Mouse (Mus musculus) adrenal gland, postnatal 25 days (tissue): ENCODE results near the gene Stx4a. TPM values are rescaled to one million over a fixed set of nuclear protein-coding genes. Genes with fewer than 3 reads are reported as not detected.
"Not testable (repeated sequence)": the region's sequence is repeated elsewhere in the genome, so short reads cannot be mapped to it uniquely, and the experiment has no call there.

Experiments used
- DNase-seq: peaks from one replicate; pipeline ENCODE4 v3.0.0; 2021; ENCODE audit warnings: mixed read lengths
- total RNA-seq: library from RNA; stranded (reverse); gene quantifications from 2 replicates; pipeline ENCODE4 v1.2.3, GENCODE M21; 2021

Gene Stx4a
- total RNA-seq, 1 experiment from 2014 or later, result 122 TPM

GRCm38 (mm10) chr7:127814241-127814921, 9.7 kb upstream of the Stx4a start:
- peak; percentile 69 for DNase-seq

GRCm38 (mm10) chr7:127815116-127815665, 8.9 kb upstream of the Stx4a start:
- no peak for DNase-seq

- peak; percentile 30 for DNase-seq
These were observed 7.9 kb upstream of the Stx4a start for GRCm38 (mm10) chr7:127815954-127816821.

- DNase-seq, result no peak
These were observed 7.0 kb upstream of the Stx4a start for GRCm38 (mm10) chr7:127817053-127817452.

GRCm38 (mm10) chr7:127817776-127818175, 6.3 kb upstream of the Stx4a start:
- DNase-seq, result no peak

GRCm38 (mm10) chr7:127820836-127821509, 3.1 kb upstream of the Stx4a start:
- no peak for DNase-seq

DNA sequence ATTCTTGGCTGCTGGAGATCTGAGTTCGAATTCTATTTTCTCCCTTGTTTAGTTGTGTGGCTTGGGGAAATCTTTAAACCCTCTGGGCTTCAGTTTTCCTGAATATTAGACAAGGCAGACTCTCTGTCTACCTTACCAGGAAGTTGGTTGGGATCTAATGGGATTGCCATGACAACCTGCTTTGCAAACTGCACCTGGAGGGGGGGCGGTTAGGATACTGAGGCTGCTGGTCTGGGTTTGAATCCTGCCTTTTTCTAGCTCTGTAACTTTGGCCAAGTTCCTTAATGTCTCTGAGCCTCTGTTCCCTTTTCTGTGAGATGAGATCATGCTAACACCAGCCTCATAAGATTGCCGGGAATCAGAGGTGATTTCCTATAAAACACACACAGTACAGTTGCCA, 1.6 kb upstream of the Stx4a start:
- DNase-seq, result no peak

- DNase-seq, result no peak
These were observed 590 bp upstream of the Stx4a start for GRCm38 (mm10) chr7:127823236-127824171.

DNA sequence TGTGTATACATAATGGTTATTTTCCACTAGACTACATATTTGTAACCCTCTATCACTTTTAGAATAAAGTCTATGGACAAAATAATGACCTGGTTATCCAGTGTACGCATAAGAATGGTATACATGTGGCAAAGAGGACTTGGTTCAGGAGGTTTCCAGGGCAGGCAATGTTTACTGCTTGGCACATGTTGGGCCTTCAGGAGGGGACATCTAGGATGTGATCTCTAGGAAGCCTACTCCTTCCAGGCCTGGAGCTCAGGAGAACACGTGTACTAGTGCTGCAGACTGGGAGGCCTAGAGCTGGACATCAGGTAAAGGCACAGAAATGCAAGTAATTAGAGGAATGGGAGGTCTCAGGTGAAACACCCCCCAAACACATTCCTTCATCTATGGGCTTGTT, 11.5 kb downstream of the Stx4a start:
- DNase-seq, result no peak

DNA sequence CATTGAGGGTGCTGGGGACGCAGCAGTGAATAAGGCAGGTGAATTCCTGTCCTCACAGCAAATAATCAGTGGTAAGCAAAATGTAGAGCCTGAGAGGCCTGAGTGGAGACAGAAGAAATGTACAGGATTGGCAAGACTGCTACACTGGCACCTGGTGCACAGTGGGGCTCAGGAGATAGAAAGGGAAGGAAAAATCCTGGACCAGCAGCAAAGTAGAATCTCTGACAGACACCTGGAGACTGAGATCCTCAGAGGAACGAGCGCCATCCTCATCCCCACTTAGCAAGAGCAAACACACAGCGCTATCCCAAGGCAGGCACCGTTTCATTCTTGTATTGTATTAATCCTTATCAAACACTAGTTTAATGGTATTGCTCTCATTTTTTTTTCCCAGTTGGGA, 13.4 kb downstream of the Stx4a start:
- no peak for DNase-seq

GRCm38 (mm10) chr7:127837878-127838277, 13.8 kb downstream of the Stx4a start:
- not testable (repeated sequence) for DNase-seq

GRCm38 (mm10) chr7:127840031-127840430, 15.9 kb downstream of the Stx4a start:
- not testable (repeated sequence) for DNase-seq

- peak; percentile 50 for DNase-seq
These were observed 16.8 kb downstream of the Stx4a start for GRCm38 (mm10) chr7:127840886-127841285.

- DNase-seq, result peak; percentile 95
These were observed 17.4 kb downstream of the Stx4a start for GRCm38 (mm10) chr7:127841340-127842000.

DNA sequence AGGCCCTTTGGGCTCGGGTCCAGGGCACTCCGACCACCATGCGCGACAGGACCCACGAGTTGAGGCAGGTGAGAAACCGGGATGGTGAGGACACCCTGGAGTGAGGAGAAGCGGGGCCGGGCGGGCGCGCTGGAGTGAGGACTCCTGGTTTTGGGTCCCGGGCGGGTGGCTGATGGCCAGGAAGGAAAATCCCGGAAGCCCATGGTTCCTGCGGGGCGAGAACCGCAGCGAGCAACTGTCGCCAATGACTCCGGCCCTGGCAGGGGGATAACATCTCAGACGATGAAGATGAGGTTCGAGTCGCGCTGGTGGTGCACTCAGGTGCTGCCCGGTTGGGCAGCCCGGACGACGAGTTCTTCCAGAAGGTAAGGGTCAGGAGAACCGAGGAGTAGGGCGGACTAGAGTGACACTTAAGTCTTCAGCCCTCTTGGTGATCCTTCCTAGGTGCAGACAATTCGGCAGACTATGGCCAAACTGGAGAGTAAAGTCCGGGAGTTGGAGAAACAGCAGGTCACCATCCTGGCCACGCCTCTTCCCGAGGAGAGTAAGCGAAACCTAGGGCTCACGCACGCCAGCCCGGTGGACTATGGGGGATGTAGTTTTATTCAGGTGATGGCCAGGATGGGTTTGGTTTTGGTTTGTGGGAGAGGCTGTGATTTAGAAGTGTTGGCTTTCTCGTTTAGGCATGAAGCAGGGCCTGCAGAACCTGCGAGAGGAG, 18.1 kb downstream of the Stx4a start:
- peak; percentile 81 for DNase-seq

DNA sequence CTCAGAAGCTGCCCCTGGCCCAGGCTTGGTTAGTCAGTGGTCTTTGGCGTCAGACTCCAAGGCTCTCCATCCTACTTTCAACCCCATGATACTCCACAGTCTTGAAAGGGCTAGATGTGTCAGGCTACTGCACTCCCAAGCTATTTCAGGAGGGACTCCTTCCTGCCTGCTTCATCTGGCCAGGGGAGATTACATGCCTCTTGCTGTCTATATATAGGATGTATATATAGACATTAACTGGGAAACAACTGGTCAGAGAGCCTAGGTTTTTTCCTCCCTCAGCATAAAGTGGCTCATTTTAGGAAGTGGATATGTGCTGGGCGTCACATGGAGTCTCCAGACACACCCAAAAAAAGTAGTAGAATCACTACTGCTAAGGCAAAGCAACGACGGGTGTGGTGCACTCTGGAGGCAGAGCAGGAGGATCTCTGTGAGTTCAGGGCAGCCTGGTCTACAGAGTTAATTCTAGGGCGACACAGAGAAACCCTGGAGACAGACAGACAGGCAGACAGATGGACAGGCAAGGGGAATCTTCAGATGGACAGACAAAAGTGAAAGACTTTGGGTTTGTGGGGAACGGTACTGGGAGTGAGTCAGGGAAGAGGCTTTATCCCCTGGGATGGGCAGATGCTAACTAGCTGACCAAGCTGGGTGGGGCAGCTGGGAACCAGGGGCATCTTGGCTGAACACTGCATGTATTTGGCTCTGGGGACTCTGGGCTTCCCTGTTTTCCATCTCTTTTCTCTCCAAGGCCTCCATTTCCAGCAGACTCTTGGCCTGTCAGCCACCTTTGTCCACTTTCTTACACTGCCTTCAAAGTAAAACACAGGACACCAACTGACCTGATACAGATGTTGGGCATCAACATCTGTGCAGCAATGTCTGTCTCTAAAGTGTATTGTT, 26.1 kb downstream of the Stx4a start:
- DNase-seq, result no peak

- no peak for DNase-seq
These were observed 26.8 kb downstream of the Stx4a start for GRCm38 (mm10) chr7:127850906-127851305.

- no peak for DNase-seq
These were observed 34.2 kb downstream of the Stx4a start for GRCm38 (mm10) chr7:127858258-127858657.

GRCm38 (mm10) chr7:127866434-127866833, 42.3 kb downstream of the Stx4a start:
- no peak for DNase-seq
